Mouse (Mus musculus): ENCODE measurements around the gene Yod1.

The Yod1 gene

DNA sequence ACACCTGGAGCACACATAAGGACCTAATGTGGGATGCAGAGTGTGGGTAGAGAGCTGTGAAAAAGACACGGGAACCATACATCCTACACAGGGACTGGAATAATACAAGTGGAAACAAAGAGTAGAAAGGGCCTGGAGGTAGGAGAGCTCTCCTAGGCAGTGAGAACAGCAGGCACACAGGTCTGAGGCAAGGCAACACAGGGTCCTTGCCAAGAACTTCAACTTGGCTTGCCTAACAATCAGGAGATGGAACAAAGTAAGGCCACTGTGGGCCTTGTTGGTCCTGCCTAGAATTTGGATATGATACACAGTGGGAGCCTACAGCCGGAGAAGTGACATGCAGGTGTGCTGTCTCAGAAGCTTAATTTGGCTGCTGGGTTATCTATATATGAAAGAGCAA lies 52.8 kb downstream of the Yod1 start:
- no peak for TF ChIP-seq NANOG (IDR thresholded peaks at IDR 0.05; ENCODE audit: borderline replicate concordance, low read length)
- TF ChIP-seq CTCF (conservative IDR thresholded peaks at IDR 0.05; ENCODE audit: low read length), result no peak
- TF ChIP-seq POU5F1 (IDR thresholded peaks at IDR 0.05; ENCODE audit: borderline replicate concordance, low read length), result no peak
- H3K36me3 ChIP-seq (ENCODE audit: insufficient read depth, low read length), result no peaks in the 10 kb centered on the region
- no peaks in the 10 kb centered on the region for H3K9me3 ChIP-seq (ENCODE audit: low read length)
- no peak overlapping the region for H3K4me3 ChIP-seq (replicated peaks; ENCODE audit: low read length)
- H3K27me3 ChIP-seq (ENCODE audit: insufficient read depth, low read length), result 0 out of 2 replicates have a peak, but pooled peaks cover 3% of the 10 kb centered on the region
- H3K4me1 ChIP-seq (replicated peaks; ENCODE audit: low read depth, low read length), result no peaks in the 10 kb centered on the region

DNA sequence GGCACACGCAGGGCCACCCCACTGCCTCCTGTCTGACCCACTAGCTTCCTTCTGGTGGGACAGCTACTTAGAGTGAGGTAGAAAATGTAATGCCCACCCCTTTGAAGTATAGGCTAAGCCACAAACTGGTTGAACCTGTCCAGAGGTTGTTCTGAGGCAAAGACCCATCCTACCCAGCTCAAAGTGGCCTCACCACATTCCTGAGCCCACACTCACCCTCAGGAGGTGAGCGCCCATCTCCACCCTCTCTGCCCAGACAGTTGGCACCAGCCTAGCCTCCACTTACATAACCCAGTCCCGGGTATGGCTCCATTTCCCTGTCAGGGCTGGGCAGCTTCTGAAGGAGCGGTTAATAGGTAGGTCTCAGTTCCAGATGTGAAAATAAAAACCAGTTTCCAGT lies 53.4 kb downstream of the Yod1 start:
- Histone ChIP-seq H3K27me3 (ENCODE audit: insufficient read depth, low read length) (0 out of 2 replicates have a peak, but pooled peaks cover 3% of the 10 kb centered on the region), H3K4me1 (replicated peaks; ENCODE audit: low read depth, low read length) (no peaks in the 10 kb centered on the region), H3K36me3 (ENCODE audit: insufficient read depth, low read length) (no peaks in the 10 kb centered on the region), H3K9me3 (ENCODE audit: low read length) (no peaks in the 10 kb centered on the region), H3K4me3 (replicated peaks; ENCODE audit: low read length) (no peak overlapping the region)
- no peak for TF ChIP-seq NANOG (IDR thresholded peaks at IDR 0.05; ENCODE audit: borderline replicate concordance, low read length)
- no peak for TF ChIP-seq POU5F1 (IDR thresholded peaks at IDR 0.05; ENCODE audit: borderline replicate concordance, low read length)
- no peak for TF ChIP-seq CTCF (conservative IDR thresholded peaks at IDR 0.05; ENCODE audit: low read length)

GRCm38 (mm10) chr1:130770981-130771494 lies 53.9 kb downstream of the Yod1 start:
- Histone ChIP-seq H3K27me3 (ENCODE audit: insufficient read depth, low read length) (0 out of 2 replicates have a peak, but pooled peaks cover 3% of the 10 kb centered on the region), H3K36me3 (ENCODE audit: insufficient read depth, low read length) (no peaks in the 10 kb centered on the region), H3K9me3 (ENCODE audit: low read length) (no peaks in the 10 kb centered on the region), H3K4me3 (replicated peaks; ENCODE audit: low read length) (no peak overlapping the region), H3K4me1 (replicated peaks; ENCODE audit: low read depth, low read length) (no peaks in the 10 kb centered on the region)
- no peak for TF ChIP-seq CTCF (conservative IDR thresholded peaks at IDR 0.05; ENCODE audit: low read length)
- TF ChIP-seq NANOG (IDR thresholded peaks at IDR 0.05; ENCODE audit: borderline replicate concordance, low read length), result no peak
- TF ChIP-seq POU5F1 (IDR thresholded peaks at IDR 0.05; ENCODE audit: borderline replicate concordance, low read length), result no peak
